Mouse (Mus musculus): ENCODE results near the gene Fgf10. TPM values are rescaled to one million over a fixed set of nuclear protein-coding genes. Genes with fewer than 3 reads are reported as not detected.

Gene Fgf10
- polyA plus RNA-seq, 1 experiment from 2014 or later, result 0.92 TPM

DNA sequence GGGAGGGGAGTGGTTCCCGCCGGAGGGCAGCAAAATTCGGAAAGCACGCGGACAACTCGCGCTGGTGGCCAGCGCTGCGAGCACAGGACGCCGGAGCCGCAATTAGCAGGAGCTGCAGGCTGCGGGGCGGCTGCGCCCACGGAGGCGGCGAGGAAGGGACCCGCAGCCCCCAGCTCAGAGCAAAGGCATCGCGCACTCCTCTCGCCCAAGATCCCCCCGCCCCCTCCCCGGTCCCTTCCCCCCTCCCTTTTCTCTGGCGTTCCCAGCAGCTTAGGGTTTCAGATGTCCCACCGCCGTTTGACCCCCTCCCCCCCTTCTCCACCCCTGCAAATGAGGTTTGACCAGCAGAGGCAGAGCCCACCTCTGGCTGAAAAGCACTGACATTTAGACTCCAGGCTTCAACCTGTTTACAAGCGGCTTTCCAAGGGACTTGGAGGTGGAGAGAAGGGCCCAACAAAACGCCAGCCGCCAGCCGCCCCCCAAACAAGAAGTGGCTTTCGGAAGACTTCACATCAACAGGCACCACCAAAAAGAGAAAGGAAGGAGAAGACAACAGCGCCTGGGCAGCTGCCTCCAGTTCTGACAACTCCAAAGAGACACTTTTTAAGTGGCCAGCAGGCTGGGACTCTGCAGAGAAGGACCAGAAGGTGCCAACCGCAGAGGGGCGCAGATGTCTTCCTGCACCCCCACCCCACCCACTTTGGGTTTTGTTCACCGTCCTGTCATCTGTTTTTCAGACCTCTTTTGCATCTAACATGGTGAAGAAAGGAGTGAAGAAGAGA is 44.9 kb downstream of the Fgf10 start:
- under 1% methylated on average over 25 of the region's 36 CpGs for WGBS
- peaks cover 18% of the 10 kb centered on the region; the same call in 1 of the 2 replicates for H3K4me1 ChIP-seq (ENCODE audit: control insufficient read depth, insufficient read depth, low read length)
- H3K9ac ChIP-seq (replicated peaks; ENCODE audit: low read length), result peak overlapping the region; percentile 47
- H3K27me3 ChIP-seq (ENCODE audit: control insufficient read depth, insufficient read depth, low read length), result peaks cover 16% of the 10 kb centered on the region; the same call in 1 of the 2 replicates
- DNase-seq (peak; percentile 74), ATAC-seq (ENCODE audit: low FRiP score, low TSS enrichment) (peak; percentile 74)
- H3K9me3 ChIP-seq (ENCODE audit: control insufficient read depth, low read length), result no peaks in the 10 kb centered on the region
- no peaks in the 10 kb centered on the region for H3K36me3 ChIP-seq (ENCODE audit: control insufficient read depth, insufficient read depth, low read length)
- H3K4me2 ChIP-seq (ENCODE audit: low read length), result peak overlapping the region; percentile 91
- peak overlapping the region; percentile 49 for H3K4me3 ChIP-seq (replicated peaks; ENCODE audit: low read depth, low read length)
- H3K27ac ChIP-seq (replicated peaks; ENCODE audit: low read depth, low read length), result no peak overlapping the region

DNA sequence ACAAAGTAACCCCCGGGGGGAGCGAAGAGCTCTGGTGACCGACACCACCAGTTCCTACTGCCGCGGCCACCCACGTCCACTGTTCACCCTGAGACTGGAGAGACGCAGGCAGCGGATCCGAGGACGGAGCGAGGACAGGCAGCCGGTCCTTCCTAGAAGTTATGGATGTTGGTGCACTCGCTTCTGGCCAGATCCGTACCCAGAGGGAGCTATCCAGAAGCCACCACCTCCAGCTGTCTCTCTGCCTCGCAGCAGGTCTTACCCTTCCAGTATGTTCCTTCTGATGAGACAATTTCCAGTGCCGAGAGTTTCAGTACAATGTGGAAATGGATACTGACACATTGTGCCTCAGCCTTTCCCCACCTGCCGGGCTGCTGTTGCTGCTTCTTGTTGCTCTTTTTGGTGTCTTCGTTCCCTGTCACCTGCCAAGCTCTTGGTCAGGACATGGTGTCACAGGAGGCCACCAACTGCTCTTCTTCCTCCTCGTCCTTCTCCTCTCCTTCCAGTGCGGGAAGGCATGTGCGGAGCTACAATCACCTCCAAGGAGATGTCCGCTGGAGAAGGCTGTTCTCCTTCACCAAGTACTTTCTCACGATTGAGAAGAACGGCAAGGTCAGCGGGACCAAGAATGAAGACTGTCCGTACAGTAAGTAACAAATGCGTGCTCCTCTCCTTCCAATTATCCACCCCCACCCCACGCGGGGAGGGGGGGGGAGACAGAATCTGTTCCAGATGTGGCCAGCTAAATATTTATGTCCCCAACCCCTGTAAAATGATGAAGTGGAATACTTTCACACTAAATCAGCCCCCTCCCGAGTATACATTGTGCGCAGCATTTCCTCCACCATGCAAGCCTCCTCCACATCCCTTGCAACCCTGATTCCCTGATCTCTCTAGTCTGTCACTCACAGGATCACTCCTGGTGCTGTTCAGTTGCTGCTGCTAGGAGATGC is 45.8 kb downstream of the Fgf10 start:
- no peak overlapping the region; the same call in 1 of the 2 replicates for H3K9ac ChIP-seq (replicated peaks; ENCODE audit: low read length)
- DNase-seq, result peak; percentile 52
- H3K27me3 ChIP-seq (ENCODE audit: control insufficient read depth, insufficient read depth, low read length), result peaks cover 16% of the 10 kb centered on the region; the same call in 1 of the 2 replicates
- H3K4me2 ChIP-seq (ENCODE audit: low read length), result peak overlapping the region; percentile 91
- no peaks in the 10 kb centered on the region for H3K36me3 ChIP-seq (ENCODE audit: control insufficient read depth, insufficient read depth, low read length)
- no peaks in the 10 kb centered on the region for H3K9me3 ChIP-seq (ENCODE audit: control insufficient read depth, low read length)
- H3K4me1 ChIP-seq (ENCODE audit: control insufficient read depth, insufficient read depth, low read length), result peaks cover 18% of the 10 kb centered on the region; the same call in 1 of the 2 replicates
- ATAC-seq (ENCODE audit: low FRiP score, low TSS enrichment), result peak; percentile 41
- H3K27ac ChIP-seq (replicated peaks; ENCODE audit: low read depth, low read length), result no peak overlapping the region
- 4% methylated on average over 31 of the region's 31 CpGs for WGBS
- peak overlapping the region; percentile 49 for H3K4me3 ChIP-seq (replicated peaks; ENCODE audit: low read depth, low read length)

DNA sequence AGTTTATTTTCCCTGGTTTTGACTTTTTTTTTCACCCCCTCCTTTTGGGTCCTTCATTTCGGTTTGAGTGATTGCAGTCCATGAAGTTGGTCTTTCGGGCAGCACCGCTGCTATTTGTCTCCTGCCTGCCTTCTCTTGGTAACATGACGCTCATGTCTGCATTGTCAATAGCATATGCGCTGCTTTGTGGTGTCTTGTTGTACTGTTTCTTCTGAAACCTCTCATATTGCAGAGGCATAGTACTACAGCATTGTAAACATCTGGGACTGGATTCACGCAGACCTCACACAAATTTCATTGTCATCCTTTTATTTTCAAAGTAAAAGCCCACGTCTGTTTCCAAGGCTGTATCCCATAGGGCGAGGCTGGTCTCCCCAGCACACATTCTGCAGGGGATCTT is 46.7 kb downstream of the Fgf10 start:
- no peaks in the 10 kb centered on the region for H3K9me3 ChIP-seq (ENCODE audit: control insufficient read depth, low read length)
- no peak overlapping the region for H3K27ac ChIP-seq (replicated peaks; ENCODE audit: low read depth, low read length)
- H3K4me3 ChIP-seq (replicated peaks; ENCODE audit: low read depth, low read length), result peak overlapping the region; percentile 49; the same call in 1 of the 2 replicates
- H3K27me3 ChIP-seq (ENCODE audit: control insufficient read depth, insufficient read depth, low read length), result peaks cover 16% of the 10 kb centered on the region; the same call in 1 of the 2 replicates
- no peak overlapping the region for H3K9ac ChIP-seq (replicated peaks; ENCODE audit: low read length)
- ATAC-seq (ENCODE audit: low FRiP score, low TSS enrichment), result no peak
- DNase-seq, result peak; percentile 19
- 6% methylated on average over 8 of the region's 8 CpGs for WGBS
- no peaks in the 10 kb centered on the region for H3K36me3 ChIP-seq (ENCODE audit: control insufficient read depth, insufficient read depth, low read length)
- H3K4me2 ChIP-seq (ENCODE audit: low read length), result peak overlapping the region; percentile 91
- H3K4me1 ChIP-seq (ENCODE audit: control insufficient read depth, insufficient read depth, low read length), result peaks cover 18% of the 10 kb centered on the region; the same call in 1 of the 2 replicates

DNA sequence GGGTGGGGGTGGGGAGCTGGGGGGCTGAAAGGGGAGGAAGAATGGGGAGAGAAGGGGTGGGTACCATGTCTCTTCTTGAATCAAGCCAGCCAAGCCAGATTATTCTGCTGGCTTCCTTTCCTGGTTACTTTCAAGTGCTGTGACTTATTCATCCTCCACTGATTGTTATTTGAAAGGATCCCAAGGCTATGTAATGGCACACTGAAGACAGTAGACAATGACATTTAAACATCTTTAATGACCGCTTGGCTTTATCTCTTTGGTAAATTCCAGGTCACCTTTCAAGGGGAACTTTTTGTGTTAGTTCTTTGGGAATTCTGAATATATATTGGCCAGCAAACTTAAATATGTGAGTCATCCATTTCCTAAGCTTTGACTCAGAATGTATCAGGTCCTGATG is 47.1 kb downstream of the Fgf10 start:
- 32% methylated on average over 1 of the region's 1 CpGs for WGBS
- ATAC-seq (ENCODE audit: low FRiP score, low TSS enrichment), result no peak
- H3K4me3 ChIP-seq (replicated peaks; ENCODE audit: low read depth, low read length), result no peak overlapping the region

DNA sequence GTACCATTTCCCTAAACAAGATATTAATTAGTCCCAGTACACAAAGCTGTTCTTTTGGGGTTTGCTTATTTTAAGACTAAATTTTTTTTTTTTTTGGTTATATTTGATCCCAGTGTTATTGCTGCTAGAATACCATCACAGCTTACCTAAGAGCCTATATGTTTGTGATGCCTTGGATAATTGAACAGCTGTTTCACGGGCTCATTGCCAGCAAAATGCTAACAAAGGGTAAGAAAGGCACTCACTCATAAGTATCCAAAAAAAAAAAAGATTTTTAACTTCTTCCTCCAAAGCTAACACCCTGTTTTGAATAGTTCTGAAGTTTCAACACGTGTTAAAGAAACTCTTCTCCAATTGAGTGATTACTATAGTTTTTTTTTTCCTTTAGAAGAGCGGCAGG is 48.8 kb downstream of the Fgf10 start:
- H3K9ac ChIP-seq (replicated peaks; ENCODE audit: low read length), result no peak overlapping the region
- H3K4me3 ChIP-seq (replicated peaks; ENCODE audit: low read depth, low read length), result no peak overlapping the region
- peaks cover 18% of the 10 kb centered on the region; the same call in 1 of the 2 replicates for H3K4me1 ChIP-seq (ENCODE audit: control insufficient read depth, insufficient read depth, low read length)
- H3K36me3 ChIP-seq (ENCODE audit: control insufficient read depth, insufficient read depth, low read length), result no peaks in the 10 kb centered on the region
- WGBS, result 58% methylated on average over 3 of the region's 3 CpGs
- H3K27me3 ChIP-seq (ENCODE audit: control insufficient read depth, insufficient read depth, low read length), result peaks cover 16% of the 10 kb centered on the region; the same call in 1 of the 2 replicates
- DNase-seq, result no peak
- H3K27ac ChIP-seq (replicated peaks; ENCODE audit: low read depth, low read length), result no peak overlapping the region
- no peaks in the 10 kb centered on the region for H3K9me3 ChIP-seq (ENCODE audit: control insufficient read depth, low read length)
- ATAC-seq (ENCODE audit: low FRiP score, low TSS enrichment), result no peak
- H3K4me2 ChIP-seq (ENCODE audit: low read length), result no peak overlapping the region

More for the DNA sequence above, 47.1 kb downstream of the Fgf10 start:
- no peak overlapping the region for H3K9ac ChIP-seq (replicated peaks; ENCODE audit: low read length)
- peaks cover 18% of the 10 kb centered on the region; the same call in 1 of the 2 replicates for H3K4me1 ChIP-seq (ENCODE audit: control insufficient read depth, insufficient read depth, low read length)
- H3K9me3 ChIP-seq (ENCODE audit: control insufficient read depth, low read length), result no peaks in the 10 kb centered on the region
- no peak overlapping the region for H3K27ac ChIP-seq (replicated peaks; ENCODE audit: low read depth, low read length)
- peaks cover 16% of the 10 kb centered on the region; the same call in 1 of the 2 replicates for H3K27me3 ChIP-seq (ENCODE audit: control insufficient read depth, insufficient read depth, low read length)
- no peak for DNase-seq
- no peaks in the 10 kb centered on the region for H3K36me3 ChIP-seq (ENCODE audit: control insufficient read depth, insufficient read depth, low read length)
- H3K4me2 ChIP-seq (ENCODE audit: low read length), result no peak overlapping the region; the same call in 1 of the 2 replicates

DNA sequence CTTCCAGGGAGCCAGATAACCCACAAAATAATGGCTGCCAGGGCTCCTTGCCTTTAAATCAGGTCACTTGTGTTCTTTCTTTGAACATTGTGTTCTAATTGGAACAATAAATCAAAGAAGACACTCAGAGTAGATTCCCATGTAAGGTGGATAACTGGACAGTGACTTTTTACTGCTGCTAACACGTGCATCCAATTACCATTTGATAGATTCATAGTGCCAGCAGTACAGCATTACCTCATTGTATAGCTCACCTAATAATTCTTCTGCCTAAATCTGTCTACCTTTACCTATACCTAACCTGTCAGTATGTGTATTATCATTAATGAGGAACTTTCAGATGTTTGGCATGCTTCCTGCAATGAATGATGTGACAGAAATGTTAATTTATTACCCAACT is 52.1 kb downstream of the Fgf10 start:
- no peak overlapping the region for H3K4me2 ChIP-seq (ENCODE audit: low read length)
- no peaks in the 10 kb centered on the region for H3K36me3 ChIP-seq (ENCODE audit: control insufficient read depth, insufficient read depth, low read length)
- H3K9ac ChIP-seq (replicated peaks; ENCODE audit: low read length), result no peak overlapping the region
- no peaks in the 10 kb centered on the region for H3K4me1 ChIP-seq (ENCODE audit: control insufficient read depth, insufficient read depth, low read length)
- no peaks in the 10 kb centered on the region for H3K27me3 ChIP-seq (ENCODE audit: control insufficient read depth, insufficient read depth, low read length)
- no peak overlapping the region for H3K27ac ChIP-seq (replicated peaks; ENCODE audit: low read depth, low read length)
- WGBS, result 65% methylated on average over 1 of the region's 1 CpGs
- ATAC-seq (ENCODE audit: low FRiP score, low TSS enrichment) (no peak), DNase-seq (no peak)
- no peaks in the 10 kb centered on the region for H3K9me3 ChIP-seq (ENCODE audit: control insufficient read depth, low read length)
- H3K4me3 ChIP-seq (replicated peaks; ENCODE audit: low read depth, low read length), result no peak overlapping the region

DNA sequence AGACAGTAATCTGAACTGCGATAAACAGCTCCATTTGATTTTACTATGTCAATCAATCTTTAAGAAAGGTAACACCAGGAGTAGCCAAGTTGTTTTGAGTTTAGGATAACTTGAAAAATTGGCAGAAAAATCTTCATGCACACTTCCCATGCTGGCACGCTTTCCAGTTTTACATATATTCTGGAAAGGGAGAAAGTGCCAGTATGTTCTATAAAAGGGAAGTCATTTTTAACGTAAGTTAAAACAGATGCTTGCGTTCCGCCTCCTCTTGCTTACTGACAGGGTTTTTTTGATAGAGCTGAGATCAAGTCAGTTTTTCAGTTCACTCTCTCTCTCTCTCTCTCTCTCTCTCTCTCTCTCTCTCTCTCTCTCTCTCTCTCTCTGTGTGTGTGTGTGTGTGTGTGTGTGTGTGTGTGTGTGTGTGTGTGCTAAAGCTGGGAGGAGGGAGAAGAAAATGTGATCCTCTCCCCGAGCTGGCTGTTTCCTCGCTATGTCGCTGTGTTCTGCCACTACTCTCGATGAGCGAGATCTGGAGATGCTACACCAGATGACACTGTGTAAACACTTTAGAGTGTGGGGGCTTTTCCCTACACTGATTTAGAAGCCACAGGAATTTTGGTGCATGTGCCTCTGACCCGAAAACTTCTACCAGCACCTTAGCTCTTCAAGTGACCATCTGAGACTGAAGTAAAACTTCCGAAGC is 62.4 kb downstream of the Fgf10 start:
- ATAC-seq (ENCODE audit: low FRiP score, low TSS enrichment) (no peak), DNase-seq (no peak)
- Histone ChIP-seq H3K27me3 (ENCODE audit: control insufficient read depth, insufficient read depth, low read length) (no peaks in the 10 kb centered on the region), H3K4me1 (ENCODE audit: control insufficient read depth, insufficient read depth, low read length) (no peaks in the 10 kb centered on the region), H3K9me3 (ENCODE audit: control insufficient read depth, low read length) (no peaks in the 10 kb centered on the region), H3K4me3 (replicated peaks; ENCODE audit: low read depth, low read length) (no peak overlapping the region), H3K9ac (replicated peaks; ENCODE audit: low read length) (no peak overlapping the region), H3K27ac (replicated peaks; ENCODE audit: low read depth, low read length) (no peak overlapping the region), H3K4me2 (ENCODE audit: low read length) (no peak overlapping the region), H3K36me3 (ENCODE audit: control insufficient read depth, insufficient read depth, low read length) (no peaks in the 10 kb centered on the region)
- 85% methylated on average over 12 of the region's 12 CpGs for WGBS

DNA sequence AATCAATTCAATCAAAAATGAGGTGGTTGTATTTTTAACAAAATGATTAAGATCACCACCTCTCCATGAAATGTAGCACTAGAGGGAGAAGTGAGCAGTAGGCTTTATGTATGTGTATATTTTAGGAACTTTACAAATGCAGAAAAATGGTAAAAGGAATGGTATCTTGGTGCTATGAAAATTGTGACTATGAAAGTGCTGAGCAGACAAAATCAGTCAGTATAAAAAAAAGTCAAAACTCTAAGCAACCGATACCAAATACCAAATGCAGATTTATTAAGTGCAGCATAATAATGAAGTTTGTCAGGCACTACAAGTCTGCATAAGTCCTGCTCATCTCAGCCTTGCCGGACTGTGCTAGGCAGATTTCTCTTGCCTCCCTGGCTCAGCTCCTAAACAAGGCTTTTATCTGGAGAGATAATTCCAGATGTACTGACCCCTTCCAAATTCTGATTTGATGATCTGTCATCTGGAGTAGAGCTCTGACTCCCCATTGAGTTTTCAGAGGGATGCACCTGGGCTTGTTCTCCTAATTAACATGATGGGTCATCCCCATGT is 70.3 kb downstream of the Fgf10 start:
- H3K27me3 ChIP-seq (ENCODE audit: control insufficient read depth, insufficient read depth, low read length), result no peaks in the 10 kb centered on the region
- ATAC-seq (ENCODE audit: low FRiP score, low TSS enrichment), result no peak

More for the DNA sequence above, 70.3 kb downstream of the Fgf10 start:
- H3K27ac ChIP-seq (replicated peaks; ENCODE audit: low read depth, low read length), result no peak overlapping the region
- H3K36me3 ChIP-seq (ENCODE audit: control insufficient read depth, insufficient read depth, low read length), result no peaks in the 10 kb centered on the region
- no peak for DNase-seq
- WGBS, result 77% methylated on average over 2 of the region's 2 CpGs
- no peaks in the 10 kb centered on the region for H3K4me1 ChIP-seq (ENCODE audit: control insufficient read depth, insufficient read depth, low read length)
- no peak overlapping the region for H3K4me3 ChIP-seq (replicated peaks; ENCODE audit: low read depth, low read length)
- H3K4me2 ChIP-seq (ENCODE audit: low read length), result no peak overlapping the region
- no peaks in the 10 kb centered on the region for H3K9me3 ChIP-seq (ENCODE audit: control insufficient read depth, low read length)
- no peak overlapping the region for H3K9ac ChIP-seq (replicated peaks; ENCODE audit: low read length)

Measured in midbrain, embryonic 14.5 days (tissue).